In the genomic region with DNA sequence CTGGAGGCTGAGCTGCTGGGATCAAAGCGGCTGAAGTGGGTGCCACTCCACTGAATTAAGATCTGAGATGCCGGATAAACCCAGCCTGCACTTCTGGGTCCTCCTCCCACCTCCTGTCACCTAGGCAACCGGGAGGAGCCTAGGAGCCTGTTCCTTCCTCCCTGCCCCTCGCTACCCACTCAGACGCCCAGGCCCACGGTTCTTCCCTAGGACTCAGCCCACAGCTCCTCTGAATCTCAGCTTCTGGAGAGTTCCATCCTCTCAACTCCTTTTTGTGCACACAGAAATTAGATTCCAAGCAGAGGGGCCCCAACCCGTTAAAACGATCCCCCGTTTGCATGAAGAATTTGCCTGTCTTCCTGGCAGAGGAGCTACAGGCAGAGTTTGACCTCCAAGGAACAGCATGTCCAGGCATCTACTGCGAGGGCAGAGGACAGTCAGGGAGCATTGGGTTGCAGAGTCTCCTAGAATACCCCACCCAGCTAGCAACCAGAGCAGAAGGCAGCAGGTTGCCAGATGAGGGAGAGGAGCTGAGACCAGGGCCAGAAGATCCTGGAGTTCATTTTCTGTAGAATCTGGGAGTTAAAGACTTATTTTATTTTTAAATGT, we compare ENCODE assay signal across 10 mouse cellular contexts.
DNase-seq lines count a peak whose midpoint lies in the region; ATAC-seq and TF ChIP-seq lines count a peak whose summit lies in the region.
"Had no signal": no experiment of that assay in that cellular context is flagged by ENCODE, and none has a peak within 500 bp of the region (broad histone marks: within the 10 kb centered on the region; RNA-seq: fewer than 3 reads in every experiment).

No protein-coding gene starts in this region.

- peak; percentile 4 for DNase-seq in cerebellum, adult 8-10 months
- DNase-seq in forelimb bud, embryonic 11.5 days (ENCODE audit: low read depth, low spot score), result peak; percentile 54
- peak; percentile 40 to 45 for DNase-seq in heart, postnatal 14 days
- DNase-seq in kidney, postnatal 36 days, result peak; percentile 81
- DNase-seq in thymus, postnatal 25 days, result peak; percentile 17

- H3K4me2 ChIP-seq in liver, embryonic 12.5 days, result peak overlapping the region; percentile 27; the same call in 1 of the 2 replicates
- peak overlapping the region; percentile 49 for H3K4me2 ChIP-seq in neural tube, embryonic 15.5 days

- H3K9ac ChIP-seq in ES-Bruce4 (ENCODE audit: low read depth, poor library complexity, severe bottlenecking), result 0 out of 2 replicates have a peak overlapping the region, but pooled peaks have one; percentile 14
- no peak overlapping the region for H3K9ac ChIP-seq in liver, embryonic 12.5 days
- H3K9ac ChIP-seq in neural tube, embryonic 15.5 days (replicated peaks), result no peak overlapping the region

- TF ChIP-seq CTCF in ES-Bruce4 (IDR thresholded peaks at IDR 0.05; ENCODE audit: low read depth, low read length), result no peak

- no peaks in the 10 kb centered on the region for H3K4me1 ChIP-seq in ES-Bruce4 (ENCODE audit: control insufficient read depth, insufficient read depth, low read length)
- no peaks in the 10 kb centered on the region for H3K4me1 ChIP-seq in liver, embryonic 12.5 days
- peaks cover 13% of the 10 kb centered on the region for H3K4me1 ChIP-seq in neural tube, embryonic 15.5 days

- no peak for ATAC-seq in liver, embryonic 12.5 days
- ATAC-seq in neural tube, embryonic 15.5 days (ENCODE audit: low FRiP score), result peak; percentile 74; the same call in 1 of the 2 replicates

- no peak overlapping the region for H3K4me3 ChIP-seq in ES-Bruce4 (ENCODE audit: low read depth, low read length)
- H3K4me3 ChIP-seq in liver, embryonic 12.5 days, result no peak overlapping the region
- H3K4me3 ChIP-seq in neural tube, embryonic 15.5 days (replicated peaks), result no peak overlapping the region; the same call in 1 of the 2 replicates
- H3K4me3 ChIP-seq: megakaryocyte, embryonic 14.5 days had no signal

- TF ChIP-seq POLR2A in ES-Bruce4 (IDR thresholded peaks at IDR 0.05; ENCODE audit: insufficient read depth, low read length), result no peak

- intact Hi-C loops in heart, postnatal 14 days (cut with DNase I), result no loop called here

- TF ChIP-seq EP300 in ES-Bruce4 (IDR thresholded peaks at IDR 0.05; ENCODE audit: insufficient read depth, low read depth, low read length), result no peak

- 13% methylated on average over 10 of the region's 10 CpGs for WGBS in liver, embryonic 12.5 days (ENCODE audit: insufficient replicate concordance)
- 3% methylated on average over 10 of the region's 10 CpGs for WGBS in neural tube, embryonic 15.5 days

- peaks cover 8% of the 10 kb centered on the region; the same call in 1 of the 2 replicates for H3K9me3 ChIP-seq in ES-Bruce4 (replicated peaks; ENCODE audit: control insufficient read depth, insufficient read depth, low read length, poor library complexity, severe bottlenecking)
- H3K9me3 ChIP-seq in liver, embryonic 12.5 days (replicated peaks), result no peaks in the 10 kb centered on the region
- H3K9me3 ChIP-seq in neural tube, embryonic 15.5 days (replicated peaks), result peaks cover 8% of the 10 kb centered on the region; the same call in 1 of the 2 replicates

- H3K27ac ChIP-seq in ES-Bruce4 (ENCODE audit: insufficient read depth, low read length), result no peak overlapping the region
- H3K27ac ChIP-seq in liver, embryonic 12.5 days, result no peak overlapping the region
- peak overlapping the region; percentile 48 for H3K27ac ChIP-seq in neural tube, embryonic 15.5 days (replicated peaks)

- H3K36me3 ChIP-seq in ES-Bruce4 (ENCODE audit: control insufficient read depth, insufficient read depth, low read length, poor library complexity, severe bottlenecking), result no peaks in the 10 kb centered on the region
- no peaks in the 10 kb centered on the region for H3K36me3 ChIP-seq in liver, embryonic 12.5 days
- no peaks in the 10 kb centered on the region for H3K36me3 ChIP-seq in neural tube, embryonic 15.5 days

- no peaks in the 10 kb centered on the region for H3K27me3 ChIP-seq in ES-Bruce4 (ENCODE audit: control insufficient read depth, insufficient read depth, low read length, poor library complexity, severe bottlenecking)
- 0 out of 2 replicates have a peak, but pooled peaks cover 4% of the 10 kb centered on the region for H3K27me3 ChIP-seq in liver, embryonic 12.5 days (replicated peaks)
- no peaks in the 10 kb centered on the region for H3K27me3 ChIP-seq in neural tube, embryonic 15.5 days (replicated peaks)
- H3K27me3 ChIP-seq: CH12.LX had no signal

Comparison
In these comparisons a context has a peak if more than half of its experiments do, and no peak if none do; other contexts are left out.
1. DNase-seq: peak in every context shown above with its lines; median percentile 81 in kidney, postnatal 36 days; 54 in forelimb bud, embryonic 11.5 days; 42 in heart, postnatal 14 days; 17 in thymus, postnatal 25 days; 4 in cerebellum, adult 8-10 months.